Mouse (Mus musculus): ENCODE measurements around the gene G6pc. TPM values are rescaled to one million over a fixed set of nuclear protein-coding genes. Genes with fewer than 3 reads are reported as not detected.
"Not testable (repeated sequence)": the region's sequence is repeated elsewhere in the genome, so short reads cannot be mapped to it uniquely, and the experiment has no call there.

G6pc gene
- polyA plus RNA-seq (2014; fragmentation: Nextera tagmentation; extraction: Ambion mirVana) = not detected in 2 replicates

DNA sequence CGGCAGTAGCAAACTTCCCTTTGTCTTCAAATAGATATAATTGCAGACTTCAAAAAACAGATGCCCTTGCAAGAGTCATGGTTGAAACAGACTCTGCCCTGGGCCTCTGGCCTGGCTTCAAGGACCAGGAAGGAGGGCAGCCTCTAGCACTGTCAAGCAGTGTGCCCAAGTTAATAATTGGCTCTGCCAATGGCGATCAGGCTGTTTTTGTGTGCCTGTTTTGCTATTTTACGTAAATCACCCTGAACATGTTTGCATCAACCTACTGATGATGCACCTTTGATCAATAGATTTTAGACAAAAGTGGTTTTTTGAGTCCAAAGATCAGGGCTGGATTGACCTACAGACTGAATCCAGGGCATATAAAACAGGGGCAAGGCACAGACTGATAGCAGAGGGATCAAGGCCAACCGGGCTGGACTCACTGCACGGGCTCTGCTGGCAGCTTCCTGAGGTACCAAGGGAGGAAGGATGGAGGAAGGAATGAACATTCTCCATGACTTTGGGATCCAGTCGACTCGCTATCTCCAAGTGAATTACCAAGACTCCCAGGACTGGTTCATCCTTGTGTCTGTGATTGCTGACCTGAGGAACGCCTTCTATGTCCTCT, at the start of gene G6pc:
TSS of gene G6pc (plus strand) at position 236 of the 610 bp plus-strand sequence.
- H3K4me2 ChIP-seq (ENCODE audit: low read depth, low read length) = no peak within 1 kb of the TSS
- H3K9me3 ChIP-seq (replicated peaks; ENCODE audit: control insufficient read depth, low read length) = no peaks in the 10 kb centered on the region
- no peak within 1 kb of the TSS for H3K9ac ChIP-seq (replicated peaks; ENCODE audit: low read length)
- no peak within 1 kb of the TSS for H3K27ac ChIP-seq (replicated peaks; ENCODE audit: low read depth, low read length)
- no peaks in the 10 kb centered on the region for H3K27me3 ChIP-seq (ENCODE audit: control insufficient read depth, insufficient read depth, low read length)
- no peaks in the 10 kb centered on the region for H3K4me1 ChIP-seq (ENCODE audit: control insufficient read depth, insufficient read depth, low read length)
- no peak for ATAC-seq (replicated peaks; ENCODE audit: insufficient number of reproducible peaks, low FRiP score, low TSS enrichment, low read depth)
- WGBS = 90% methylated on average over 8 of the region's 8 CpGs
- no peak for DNase-seq (ENCODE audit: low spot score)
- H3K36me3 ChIP-seq (replicated peaks; ENCODE audit: control insufficient read depth, insufficient read depth, low read depth, low read length) = no peaks in the 10 kb centered on the region
- H3K4me3 ChIP-seq (ENCODE audit: low read depth, low read length) = no peak within 1 kb of the TSS

DNA sequence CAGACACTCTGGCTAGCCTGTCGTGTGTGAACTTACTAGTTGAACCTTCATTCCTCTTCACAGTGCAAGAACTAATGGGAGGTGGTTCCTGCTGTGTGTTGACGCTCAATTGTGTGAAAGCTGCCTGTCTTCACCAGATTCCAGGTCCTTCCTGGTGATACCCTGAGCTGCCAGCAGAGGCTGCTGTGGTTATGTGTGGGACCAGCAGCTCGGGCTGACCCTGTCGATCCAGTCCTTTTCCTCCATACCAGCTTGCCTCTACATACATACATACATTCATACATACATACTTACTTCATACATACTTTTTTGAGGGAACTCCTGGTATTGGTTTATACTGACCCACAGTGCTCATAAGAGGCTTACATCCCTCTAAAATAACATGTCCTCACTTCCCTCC, 43.8 kb upstream of the G6pc start:
- peak; percentile 73 for DNase-seq (ENCODE audit: low spot score)
- 18% methylated on average over 4 of the region's 4 CpGs for WGBS
- Histone ChIP-seq H3K27ac (replicated peaks; ENCODE audit: low read depth, low read length) (no peak overlapping the region), H3K27me3 (ENCODE audit: control insufficient read depth, insufficient read depth, low read length) (no peaks in the 10 kb centered on the region), H3K4me3 (ENCODE audit: low read depth, low read length) (no peak overlapping the region), H3K9ac (replicated peaks; ENCODE audit: low read length) (no peak overlapping the region), H3K9me3 (replicated peaks; ENCODE audit: control insufficient read depth, low read length) (no peaks in the 10 kb centered on the region), H3K4me2 (ENCODE audit: low read depth, low read length) (no peak overlapping the region), H3K4me1 (ENCODE audit: control insufficient read depth, insufficient read depth, low read length) (no peaks in the 10 kb centered on the region), H3K36me3 (replicated peaks; ENCODE audit: control insufficient read depth, insufficient read depth, low read depth, low read length) (peaks cover 27% of the 10 kb centered on the region)
- no peak for ATAC-seq (replicated peaks; ENCODE audit: insufficient number of reproducible peaks, low FRiP score, low TSS enrichment, low read depth)

DNA sequence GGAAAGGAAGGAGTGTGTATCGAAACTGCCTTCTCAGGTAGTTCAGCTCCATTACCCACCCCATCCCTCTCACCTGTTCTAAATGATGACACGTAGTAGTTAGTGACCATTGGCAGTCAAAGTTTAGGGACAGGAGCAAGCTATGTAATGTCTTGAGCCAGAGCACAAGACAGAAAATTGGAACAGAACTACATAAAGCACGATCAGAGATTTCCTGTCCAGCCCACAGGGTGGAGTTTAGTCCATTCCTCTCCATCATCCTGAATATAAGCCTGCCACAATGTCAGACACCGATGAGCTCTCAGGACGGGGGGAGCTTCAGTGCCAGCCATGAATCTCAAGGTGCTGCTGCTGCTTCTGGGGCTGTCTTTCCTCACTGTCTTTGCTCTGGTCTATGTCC, 42.6 kb upstream of the G6pc start, which contains the start of gene Aoc2:
TSS of gene Aoc2 (plus strand) at position 301 of the 400 bp plus-strand sequence.
- no peak within 1 kb of the TSS for H3K9ac ChIP-seq (replicated peaks; ENCODE audit: low read length)

DNA sequence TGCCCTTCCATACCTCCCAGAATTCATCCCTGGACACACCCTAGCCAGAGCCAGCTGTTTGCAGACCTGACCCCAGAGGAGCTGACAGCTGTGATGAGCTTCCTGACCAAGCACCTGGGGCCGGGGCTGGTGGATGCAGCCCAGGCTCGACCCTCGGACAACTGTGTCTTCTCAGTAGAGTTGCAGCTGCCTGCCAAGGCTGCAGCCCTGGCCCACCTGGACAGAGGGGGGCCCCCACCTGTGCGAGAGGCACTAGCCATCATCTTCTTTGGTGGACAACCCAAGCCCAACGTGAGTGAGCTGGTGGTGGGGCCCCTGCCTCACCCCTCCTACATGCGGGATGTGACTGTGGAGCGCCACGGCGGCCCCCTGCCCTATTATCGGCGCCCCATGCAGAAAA, 42.2 kb upstream of the G6pc start:
- H3K36me3 ChIP-seq (replicated peaks; ENCODE audit: control insufficient read depth, insufficient read depth, low read depth, low read length) = peaks cover 23% of the 10 kb centered on the region
- H3K9ac ChIP-seq (replicated peaks; ENCODE audit: low read length); H3K4me2 ChIP-seq (ENCODE audit: low read depth, low read length); H3K4me3 ChIP-seq (ENCODE audit: low read depth, low read length); DNase-seq (ENCODE audit: low spot score); H3K9me3 ChIP-seq (replicated peaks; ENCODE audit: control insufficient read depth, low read length); H3K27me3 ChIP-seq (ENCODE audit: control insufficient read depth, insufficient read depth, low read length); H3K27ac ChIP-seq (replicated peaks; ENCODE audit: low read depth, low read length); H3K4me1 ChIP-seq (ENCODE audit: control insufficient read depth, insufficient read depth, low read length); ATAC-seq (replicated peaks; ENCODE audit: insufficient number of reproducible peaks, low FRiP score, low TSS enrichment, low read depth): not testable (repeated sequence)
- 93% methylated on average over 11 of the region's 11 CpGs for WGBS

More for the DNA sequence above, 42.6 kb upstream of the G6pc start, which contains the start of gene Aoc2:
- Histone ChIP-seq H3K27me3 (ENCODE audit: control insufficient read depth, insufficient read depth, low read length) (no peaks in the 10 kb centered on the region), H3K27ac (replicated peaks; ENCODE audit: low read depth, low read length) (no peak within 1 kb of the TSS), H3K4me1 (ENCODE audit: control insufficient read depth, insufficient read depth, low read length) (no peaks in the 10 kb centered on the region), H3K9me3 (replicated peaks; ENCODE audit: control insufficient read depth, low read length) (no peaks in the 10 kb centered on the region), H3K36me3 (replicated peaks; ENCODE audit: control insufficient read depth, insufficient read depth, low read depth, low read length) (peaks cover 25% of the 10 kb centered on the region), H3K4me2 (ENCODE audit: low read depth, low read length) (no peak within 1 kb of the TSS), H3K4me3 (ENCODE audit: low read depth, low read length) (no peak within 1 kb of the TSS)
- WGBS = 88% methylated on average over 5 of the region's 5 CpGs
- ATAC-seq (replicated peaks; ENCODE audit: insufficient number of reproducible peaks, low FRiP score, low TSS enrichment, low read depth) (no peak), DNase-seq (ENCODE audit: low spot score) (no peak)

DNA sequence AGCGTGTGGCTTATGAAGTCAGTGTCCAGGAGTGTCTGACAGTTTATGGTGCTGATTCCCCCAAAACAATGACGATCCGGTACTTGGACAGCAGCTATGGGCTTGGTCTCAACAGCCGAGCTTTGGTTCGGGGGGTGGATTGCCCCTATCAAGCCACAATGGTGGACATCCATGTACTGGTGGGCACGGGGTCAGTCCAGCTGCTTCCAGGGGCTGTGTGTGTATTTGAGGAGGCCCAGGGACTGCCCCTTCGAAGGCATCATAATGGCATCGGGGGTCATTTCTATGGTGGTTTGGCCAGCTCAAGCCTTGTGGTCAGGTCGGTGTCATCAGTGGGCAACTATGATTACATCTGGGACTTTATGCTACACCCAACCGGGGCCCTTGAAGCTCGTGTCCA, 41.2 kb upstream of the G6pc start:
- WGBS = 86% methylated on average over 11 of the region's 11 CpGs
- ATAC-seq (replicated peaks; ENCODE audit: insufficient number of reproducible peaks, low FRiP score, low TSS enrichment, low read depth) (no peak), DNase-seq (ENCODE audit: low spot score) (no peak)
- Histone ChIP-seq H3K36me3 (replicated peaks; ENCODE audit: control insufficient read depth, insufficient read depth, low read depth, low read length) (peaks cover 15% of the 10 kb centered on the region), H3K27me3 (ENCODE audit: control insufficient read depth, insufficient read depth, low read length) (no peaks in the 10 kb centered on the region), H3K9me3 (replicated peaks; ENCODE audit: control insufficient read depth, low read length) (no peaks in the 10 kb centered on the region), H3K4me1 (ENCODE audit: control insufficient read depth, insufficient read depth, low read length) (no peaks in the 10 kb centered on the region), H3K4me2 (ENCODE audit: low read depth, low read length) (no peak overlapping the region), H3K9ac (replicated peaks; ENCODE audit: low read length) (no peak overlapping the region), H3K4me3 (ENCODE audit: low read depth, low read length) (no peak overlapping the region), H3K27ac (replicated peaks; ENCODE audit: low read depth, low read length) (no peak overlapping the region)

DNA sequence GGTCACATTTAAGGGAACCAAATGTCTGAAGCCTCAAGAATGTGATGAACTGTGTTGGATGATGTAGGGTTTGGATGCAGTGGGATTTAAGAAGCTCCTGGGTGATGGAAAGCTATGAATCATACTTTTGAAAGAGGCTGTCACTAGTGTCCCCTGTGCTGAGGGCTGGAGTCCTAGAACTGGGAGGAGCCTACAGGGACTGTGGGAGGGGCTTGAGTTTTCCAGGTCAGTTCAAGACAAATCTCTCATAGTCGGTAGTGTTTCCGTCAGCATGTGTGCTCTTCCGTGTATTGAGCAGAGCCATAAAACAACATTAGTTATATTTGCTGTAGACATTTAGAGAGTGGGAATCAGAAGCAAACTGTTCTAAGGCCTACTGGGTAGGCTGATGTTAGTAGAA, 40.0 kb upstream of the G6pc start:
- peaks cover 9% of the 10 kb centered on the region for H3K36me3 ChIP-seq (replicated peaks; ENCODE audit: control insufficient read depth, insufficient read depth, low read depth, low read length)
- ATAC-seq (replicated peaks; ENCODE audit: insufficient number of reproducible peaks, low FRiP score, low TSS enrichment, low read depth) = no peak
- no peak overlapping the region for H3K4me3 ChIP-seq (ENCODE audit: low read depth, low read length)

DNA sequence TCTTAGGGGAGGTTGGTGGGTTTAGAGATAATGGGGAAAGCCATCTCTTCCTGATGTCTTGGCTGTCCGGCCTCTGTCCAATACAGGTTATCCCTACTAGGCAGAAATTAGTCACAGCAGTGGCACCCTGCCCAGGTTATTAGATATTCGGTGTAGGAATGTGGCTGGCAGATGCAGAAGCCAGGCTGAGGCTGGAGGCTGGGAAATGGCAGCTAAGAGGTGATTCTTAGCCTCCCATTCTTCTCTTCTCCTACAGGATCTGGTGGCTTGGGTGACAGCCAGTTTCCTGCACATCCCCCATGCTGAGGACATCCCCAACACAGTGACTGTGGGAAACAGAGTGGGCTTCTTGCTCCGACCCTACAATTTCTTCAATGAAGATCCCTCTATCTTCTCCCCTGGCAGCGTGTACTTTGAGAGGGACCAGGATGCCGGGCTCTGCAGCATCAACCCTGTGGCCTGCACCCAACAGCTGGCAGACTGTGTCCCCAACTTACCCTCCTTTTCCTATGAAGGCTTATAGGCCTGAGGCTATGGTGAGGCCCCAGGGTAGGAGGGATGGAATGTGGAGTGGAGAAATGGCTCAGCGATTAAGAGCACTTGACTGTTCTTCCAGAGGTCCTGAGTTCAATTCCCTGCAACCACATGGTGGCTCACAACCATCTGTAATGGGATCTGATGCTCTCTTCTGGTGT, 38.3 kb upstream of the G6pc start:
- no peaks in the 10 kb centered on the region for H3K27me3 ChIP-seq (ENCODE audit: control insufficient read depth, insufficient read depth, low read length)

More for the DNA sequence above, 40.0 kb upstream of the G6pc start:
- Histone ChIP-seq H3K9ac (replicated peaks; ENCODE audit: low read length) (no peak overlapping the region), H3K27me3 (ENCODE audit: control insufficient read depth, insufficient read depth, low read length) (no peaks in the 10 kb centered on the region), H3K4me1 (ENCODE audit: control insufficient read depth, insufficient read depth, low read length) (no peaks in the 10 kb centered on the region), H3K9me3 (replicated peaks; ENCODE audit: control insufficient read depth, low read length) (no peaks in the 10 kb centered on the region), H3K4me2 (ENCODE audit: low read depth, low read length) (no peak overlapping the region), H3K27ac (replicated peaks; ENCODE audit: low read depth, low read length) (no peak overlapping the region)
- 58% methylated on average over 3 of the region's 3 CpGs for WGBS
- no peak for DNase-seq (ENCODE audit: low spot score)

DNA sequence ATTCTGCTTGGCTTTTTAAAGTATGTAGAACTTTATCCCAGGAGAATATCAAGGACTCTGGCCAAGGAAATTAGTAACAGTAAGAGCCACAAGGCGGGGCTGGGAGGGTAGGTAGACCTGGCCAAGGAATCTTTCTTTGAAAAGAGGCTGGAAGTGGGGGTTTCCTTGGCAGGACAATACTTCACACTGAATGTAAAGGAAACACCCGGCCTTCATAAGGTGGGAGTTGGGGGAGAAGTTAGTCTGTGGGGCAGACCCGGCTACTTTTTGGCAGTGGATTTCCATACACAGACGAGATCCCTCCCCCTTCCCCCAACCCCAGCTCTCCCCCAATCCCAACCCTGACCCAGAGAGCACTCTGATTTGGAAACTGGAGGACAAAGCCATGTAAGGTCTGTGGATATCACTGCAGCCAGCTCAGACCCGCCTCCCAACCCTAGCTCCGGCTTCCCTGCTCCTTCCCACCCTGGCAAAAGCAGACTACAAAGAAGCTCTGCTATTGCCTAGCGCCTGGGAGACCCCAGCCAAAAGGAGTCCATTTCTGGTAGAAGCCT, 36.9 kb upstream of the G6pc start, which contains the start of gene Aoc3:
TSS of gene Aoc3 (plus strand) at position 235 of the 554 bp plus-strand sequence.
- no peak within 1 kb of the TSS for H3K4me3 ChIP-seq (ENCODE audit: low read depth, low read length)
- peaks cover 4% of the 10 kb centered on the region for H3K36me3 ChIP-seq (replicated peaks; ENCODE audit: control insufficient read depth, insufficient read depth, low read depth, low read length)
- no peak for ATAC-seq (replicated peaks; ENCODE audit: insufficient number of reproducible peaks, low FRiP score, low TSS enrichment, low read depth)

More for the DNA sequence above, 38.3 kb upstream of the G6pc start:
- no peak overlapping the region for H3K27ac ChIP-seq (replicated peaks; ENCODE audit: low read depth, low read length)
- H3K4me2 ChIP-seq (ENCODE audit: low read depth, low read length) = no peak overlapping the region
- no peak overlapping the region for H3K4me3 ChIP-seq (ENCODE audit: low read depth, low read length)
- no peaks in the 10 kb centered on the region for H3K9me3 ChIP-seq (replicated peaks; ENCODE audit: control insufficient read depth, low read length)
- H3K4me1 ChIP-seq (ENCODE audit: control insufficient read depth, insufficient read depth, low read length) = no peaks in the 10 kb centered on the region
- ATAC-seq (replicated peaks; ENCODE audit: insufficient number of reproducible peaks, low FRiP score, low TSS enrichment, low read depth) = no peak
- peaks cover 5% of the 10 kb centered on the region for H3K36me3 ChIP-seq (replicated peaks; ENCODE audit: control insufficient read depth, insufficient read depth, low read depth, low read length)
- no peak for DNase-seq (ENCODE audit: low spot score)
- no peak overlapping the region for H3K9ac ChIP-seq (replicated peaks; ENCODE audit: low read length)
- WGBS = 86% methylated on average over 6 of the region's 6 CpGs

More for the DNA sequence above, 36.9 kb upstream of the G6pc start, which contains the start of gene Aoc3:
- Histone ChIP-seq H3K9ac (replicated peaks; ENCODE audit: low read length) (no peak within 1 kb of the TSS), H3K9me3 (replicated peaks; ENCODE audit: control insufficient read depth, low read length) (no peaks in the 10 kb centered on the region), H3K27ac (replicated peaks; ENCODE audit: low read depth, low read length) (no peak within 1 kb of the TSS), H3K4me1 (ENCODE audit: control insufficient read depth, insufficient read depth, low read length) (0 out of 2 replicates have a peak, but pooled peaks cover 2% of the 10 kb centered on the region), H3K4me2 (ENCODE audit: low read depth, low read length) (no peak within 1 kb of the TSS), H3K27me3 (ENCODE audit: control insufficient read depth, insufficient read depth, low read length) (no peaks in the 10 kb centered on the region)
- 74% methylated on average over 7 of the region's 7 CpGs for WGBS
- no peak for DNase-seq (ENCODE audit: low spot score)

All from embryonic facial prominence, embryonic 11.5 days (tissue).